Mouse (Mus musculus) testis, adult 2 months (tissue): ENCODE data around the gene Senp8.

Experiments used
- CTCF ChIP-seq: fragments of 200-500 bp; IDR thresholded peaks from 2 replicates; pipeline ENCODE4 v1.5.1; 2012; ENCODE audit warnings: low read depth, mild to moderate bottlenecking, inconsistent platforms, low read length, moderate library complexity; ENCODE audit not compliant: control insufficient read depth, insufficient read depth, insufficient replicate concordance
- POLR2A ChIP-seq: fragments of 200-500 bp; IDR thresholded peaks from 2 replicates; pipeline ENCODE4 v1.6.1; 2012; ENCODE audit warnings: low read depth, mild to moderate bottlenecking, inconsistent platforms, low read length, moderate library complexity; ENCODE audit not compliant: control insufficient read depth

GRCm38 (mm10) chr9:59725515-59725914 lies 25.0 kb downstream of the Senp8 start:
- TF ChIP-seq POLR2A (no peak), CTCF (no peak)
